Mouse (Mus musculus) MEL (cell line): Measurements from ENCODE around the gene 4930432K21Rik. TPM values are rescaled to one million over a fixed set of nuclear protein-coding genes. Genes with fewer than 3 reads are reported as not detected.

Experiments used
- DNase-seq: peaks from one replicate; pipeline ENCODE4 v3.0.0; 2011; ENCODE audit warnings: low read depth, low spot score
- H3K27ac ChIP-seq: 2 replicates; pipeline ENCODE4 v1.5.1; 2012; ENCODE audit warnings: low read depth, mild to moderate bottlenecking, control low read depth, low read length, moderate library complexity; ENCODE audit not compliant: control insufficient read depth
- H3K27me3 ChIP-seq, 2 experiments: fragments of 150-350 bp in 1 of 2; sonication (generic) in 1 of 2; 2 replicates each; pipeline ENCODE4 v1.6.1; 2012; ENCODE audit warnings: low read length in 2 of 2, mild to moderate bottlenecking in 2 of 2, improper control_type of control experiment in 1 of 2, moderate library complexity in 1 of 2; ENCODE audit not compliant: insufficient read depth in 2 of 2, control insufficient read depth in 1 of 2
- H3K36me3 ChIP-seq, 2 experiments: 2 replicates each; pipeline ENCODE4 v1.6.1; 2012 to 2014; ENCODE audit warnings: low read length in 2 of 2, improper control_type of control experiment in 1 of 2, inconsistent platforms in 1 of 2, mild to moderate bottlenecking in 1 of 2; ENCODE audit not compliant: insufficient read depth in 2 of 2, control insufficient read depth in 1 of 2
- H3K4me1 ChIP-seq, 2 experiments: fragments of 150-350 bp in 1 of 2; sonication (generic) in 1 of 2; 2 replicates each; pipeline ENCODE4 v1.6.1; 2012; ENCODE audit warnings: low read length in 2 of 2, improper control_type of control experiment in 1 of 2, mild to moderate bottlenecking in 1 of 2; ENCODE audit not compliant: insufficient read depth in 2 of 2, control insufficient read depth in 1 of 2
- H3K4me3 ChIP-seq, 2 experiments: fragments of 150-350 bp in 1 of 2; sonication (generic) in 1 of 2; 2 replicates each; pipeline ENCODE4 v1.5.1; 2012; ENCODE audit warnings: low read depth in 2 of 2, low read length in 2 of 2, mild to moderate bottlenecking in 2 of 2, moderate library complexity in 2 of 2, control low read depth in 1 of 2, improper control_type of control experiment in 1 of 2; ENCODE audit not compliant: control insufficient read depth in 1 of 2, insufficient read depth in 1 of 2
- H3K79me2 ChIP-seq: 2 replicates; pipeline ENCODE4 v1.6.1; 2012; ENCODE audit warnings: mild to moderate bottlenecking, low read length, moderate library complexity; ENCODE audit not compliant: control insufficient read depth, poor library complexity, insufficient read depth
- H3K9ac ChIP-seq: 2 replicates; pipeline ENCODE4 v1.6.1; 2012; ENCODE audit warnings: low read depth, mild to moderate bottlenecking, control low read depth, low read length, moderate library complexity; ENCODE audit not compliant: control insufficient read depth, poor library complexity, severe bottlenecking
- H3K9me3 ChIP-seq: fragments of 150-350 bp; sonication (generic); replicated peaks from 2 replicates; pipeline ENCODE4 v1.6.1; 2012; ENCODE audit warnings: mild to moderate bottlenecking, low read length, improper control_type of control experiment, moderate library complexity; ENCODE audit not compliant: insufficient read depth
- ELF1 ChIP-seq: IDR thresholded peaks from 2 replicates; pipeline ENCODE4 v1.6.1; 2014; ENCODE audit warnings: low read depth, mild to moderate bottlenecking, inconsistent platforms, low read length, improper control_type of control experiment, moderate library complexity
- GABPA ChIP-seq: IDR thresholded peaks from 2 replicates; pipeline ENCODE4 v1.6.1; 2012; ENCODE audit warnings: low read depth, mild to moderate bottlenecking, inconsistent platforms, low read length, improper control_type of control experiment, moderate library complexity
- GATA1 ChIP-seq: IDR thresholded peaks from 2 replicates; pipeline ENCODE4 v1.6.1; 2011; ENCODE audit warnings: low read depth, low read length, improper control_type of control experiment
- HCFC1 ChIP-seq: IDR thresholded peaks from 2 replicates; pipeline ENCODE4 v1.6.1; 2012; ENCODE audit warnings: low read depth, mild to moderate bottlenecking, inconsistent platforms, low read length, improper control_type of control experiment, moderate library complexity
- MAFK ChIP-seq: IDR thresholded peaks from 2 replicates; pipeline ENCODE4 v1.6.1; 2011; ENCODE audit warnings: low read depth, mild to moderate bottlenecking, low read length, improper control_type of control experiment, borderline replicate concordance
- MAZ ChIP-seq: IDR thresholded peaks from 2 replicates; pipeline ENCODE4 v1.6.1; 2012; ENCODE audit warnings: low read depth, mild to moderate bottlenecking, inconsistent platforms, low read length, improper control_type of control experiment
- MEF2A ChIP-seq: IDR thresholded peaks from 2 replicates; pipeline ENCODE4 v1.6.1; 2014; ENCODE audit warnings: low read depth, mild to moderate bottlenecking, inconsistent platforms, low read length, improper control_type of control experiment; ENCODE audit not compliant: poor library complexity, insufficient replicate concordance, severe bottlenecking; ENCODE audit errors: extremely low read depth
- MXI1 ChIP-seq: IDR thresholded peaks from 2 replicates; pipeline ENCODE4 v1.6.1; 2011; ENCODE audit warnings: mild to moderate bottlenecking, low read depth, low read length, improper control_type of control experiment
- MYB ChIP-seq: IDR thresholded peaks from 2 replicates; pipeline ENCODE4 v1.6.1; 2011; ENCODE audit warnings: mild to moderate bottlenecking, low read depth, low read length, improper control_type of control experiment
- MYC ChIP-seq: IDR thresholded peaks from 2 replicates; pipeline ENCODE4 v1.6.1; 2011; ENCODE audit warnings: low read depth, mild to moderate bottlenecking, low read length, improper control_type of control experiment, moderate library complexity
- POLR2AphosphoS5 ChIP-seq: IDR thresholded peaks from 2 replicates; pipeline ENCODE4 v1.6.1; 2012; ENCODE audit warnings: low read depth, borderline replicate concordance, mild to moderate bottlenecking, inconsistent platforms, low read length, moderate library complexity, mixed read lengths
- RAD21 ChIP-seq: IDR thresholded peaks from 2 replicates; pipeline ENCODE4 v1.6.1; 2011; ENCODE audit warnings: mild to moderate bottlenecking, low read depth, low read length, improper control_type of control experiment
- SIN3A ChIP-seq: IDR thresholded peaks from 2 replicates; pipeline ENCODE4 v1.6.1; 2012; ENCODE audit warnings: low read length, improper control_type of control experiment, inconsistent platforms
- TBP ChIP-seq: IDR thresholded peaks from 2 replicates; pipeline ENCODE4 v1.8.0; 2011; ENCODE audit warnings: low read depth, low read length, improper control_type of control experiment
- USF2 ChIP-seq, 2 experiments: IDR thresholded peaks; 2 replicates each; pipeline ENCODE4 v1.6.1; 2011 to 2012; ENCODE audit warnings: improper control_type of control experiment in 2 of 2, low read length in 2 of 2, borderline replicate concordance in 1 of 2, inconsistent platforms in 1 of 2, low read depth in 1 of 2, mild to moderate bottlenecking in 1 of 2; ENCODE audit not compliant: insufficient read depth in 1 of 2
- polyA plus RNA-seq, 2 experiments: library from polyadenylated mRNA; stranded (reverse) in 1 of 2; unstranded in 1 of 2; fragments of >175 nt in 1 of 2; fragments of >200 nt in 1 of 2; gene quantifications; 2 replicates each; pipeline versions ENCODE4 v1.2.1 to v1.2.4; 2012; ENCODE audit warnings: low replicate concordance in 2 of 2, low read depth in 1 of 2; ENCODE audit not compliant: insufficient read length in 2 of 2, insufficient read depth in 1 of 2, missing spikeins in 1 of 2
- total RNA-seq: library from RNA; depleted of rRNA; stranded (reverse); fragments of 300-350 nt; gene quantifications from 2 replicates; pipeline ENCODE4 v1.2.3, GENCODE M21; 2012

Gene 4930432K21Rik
- total and polyA plus RNA-seq, 3 experiments = 2.2 to 3.0 TPM; not detected in 1

DNA sequence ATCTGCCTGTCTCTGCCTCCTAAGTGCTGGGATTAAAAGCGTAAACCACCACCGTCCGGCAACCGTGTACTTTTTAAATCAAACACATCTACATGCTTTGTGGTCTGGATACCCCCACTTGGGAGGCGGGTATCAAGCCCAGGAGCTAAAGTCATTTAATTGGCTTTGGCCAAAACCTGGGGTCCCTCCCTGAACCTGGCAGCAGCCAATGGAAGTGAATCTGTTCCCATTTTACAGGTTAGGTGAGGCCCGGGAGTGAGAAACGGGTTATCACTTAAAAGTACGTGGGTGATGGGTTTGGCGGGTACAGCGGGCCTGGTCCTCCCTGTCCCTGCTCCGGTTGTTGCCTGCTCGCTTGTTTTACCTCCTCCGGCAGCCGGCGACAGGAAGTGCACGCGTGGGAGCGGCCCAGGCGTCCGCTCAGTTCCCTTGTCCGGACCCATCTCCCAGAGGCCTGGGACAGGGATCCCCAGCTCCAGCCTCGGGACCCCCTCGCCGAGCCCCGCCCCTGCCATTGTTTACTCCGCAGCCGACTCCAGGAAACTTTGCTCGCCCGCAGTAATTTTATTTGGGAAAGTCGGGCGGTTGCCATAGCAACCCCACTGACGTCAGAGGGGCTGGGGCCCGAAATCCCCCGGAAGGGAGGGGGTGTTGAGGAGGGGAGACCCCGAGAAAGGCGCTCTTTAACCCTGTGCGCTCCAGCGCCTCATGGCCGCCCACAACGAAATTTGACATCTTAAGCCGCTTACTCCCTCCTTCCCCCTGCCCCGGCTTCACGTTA is 49.5 kb downstream of the 4930432K21Rik start:
- no peaks in the 10 kb centered on the region for H3K9me3 ChIP-seq
- peak overlapping the region; percentile 58 to 68 for H3K4me3 ChIP-seq
- H3K36me3 ChIP-seq = peaks cover 0 to 7% of the 10 kb centered on the region in 2 experiments; a peak in 2 of 4 replicates
- no peaks in the 10 kb centered on the region for H3K27me3 ChIP-seq
- H3K79me2 ChIP-seq = peaks cover 3% of the 10 kb centered on the region; the same call in 1 of the 2 replicates
- no peak for TF ChIP-seq MAFK
- no peak for TF ChIP-seq MYC
- no peak for TF ChIP-seq USF2 (IDR thresholded peaks at IDR 0.05; ENCODE audit: borderline replicate concordance in 1 of 2, insufficient read depth in 1 of 2, low read depth in 1 of 2, low read length in 2 of 2)
- TF ChIP-seq MYB = no peak
- no peak for TF ChIP-seq POLR2AphosphoS5
- no peak for TF ChIP-seq MEF2A
- TF ChIP-seq GABPA = no peak
- no peak for TF ChIP-seq RAD21
- no peak for TF ChIP-seq GATA1
- TF ChIP-seq TBP = no peak
- TF ChIP-seq HCFC1 = peak; percentile 39
- TF ChIP-seq MAZ = peak; percentile 68; the same call in 1 of the 2 replicates
- DNase-seq = peak; percentile 68
- peak overlapping the region; percentile 44 for H3K27ac ChIP-seq
- H3K4me1 ChIP-seq = peaks cover 1 to 24% of the 10 kb centered on the region in 2 experiments
- H3K9ac ChIP-seq = peak overlapping the region; percentile 65

DNA sequence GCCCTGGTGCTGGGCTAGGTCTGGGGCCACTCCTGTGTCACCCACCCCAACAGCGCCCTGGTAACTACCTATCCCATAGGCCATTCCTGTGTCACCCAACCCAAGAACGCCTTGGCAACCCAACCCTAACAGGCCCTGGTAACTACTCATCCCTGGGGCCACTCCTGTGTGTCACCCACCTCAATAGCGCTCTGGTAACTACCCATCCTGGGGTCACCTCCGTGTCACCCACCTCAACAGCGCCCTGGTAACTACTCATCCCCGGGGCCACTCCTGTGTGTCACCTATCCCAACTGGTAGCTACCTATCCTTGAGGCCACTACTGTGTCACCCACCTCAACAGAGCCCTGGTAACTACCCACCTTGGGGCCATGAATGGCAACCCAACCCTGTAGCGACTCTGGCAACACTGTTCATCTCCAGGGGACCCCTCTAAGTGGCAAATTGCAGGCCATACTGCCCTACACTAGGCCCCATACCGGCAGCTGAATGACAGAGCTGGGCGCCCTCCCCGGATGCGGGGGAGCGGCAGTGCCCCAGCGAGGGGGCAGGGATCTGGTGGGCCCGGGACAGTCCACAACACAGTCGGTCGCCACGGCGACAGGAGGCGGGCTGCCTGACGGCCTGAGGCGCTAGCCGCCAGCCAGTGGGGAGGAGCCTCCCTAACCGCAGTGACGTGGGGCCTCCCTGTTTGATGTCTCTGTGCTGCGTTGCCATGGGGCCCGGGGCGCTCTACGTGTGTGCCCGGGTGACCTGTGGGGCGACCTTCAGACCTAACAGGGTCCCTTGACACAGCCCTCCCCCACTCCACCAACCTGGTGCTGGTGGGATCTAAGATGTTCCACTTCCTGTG is 50.3 kb downstream of the 4930432K21Rik start:
- Histone ChIP-seq H3K9me3 (no peaks in the 10 kb centered on the region), H3K27ac (peak overlapping the region; percentile 45), H3K4me1 (peaks cover 1 to 28% of the 10 kb centered on the region in 2 experiments), H3K27me3 (no peaks in the 10 kb centered on the region), H3K79me2 (peaks cover 3% of the 10 kb centered on the region; the same call in 1 of the 2 replicates), H3K4me3 (peak overlapping the region; percentile 58 to 68), H3K36me3 (peaks cover 0 to 6% of the 10 kb centered on the region in 2 experiments; a peak in 1 of 4 replicates), H3K9ac (peak overlapping the region; percentile 65)
- DNase-seq = peak; percentile 93
- TF ChIP-seq SIN3A = peak; percentile 50; the same call in 1 of the 2 replicates
- no peak for TF ChIP-seq MYC
- no peak for TF ChIP-seq TBP
- TF ChIP-seq MXI1 = peak; percentile 60; the same call in 1 of the 2 replicates
- TF ChIP-seq ELF1 = 0 out of 2 replicates have a peak, but pooled peaks have one; percentile 33
